In the genomic region with DNA sequence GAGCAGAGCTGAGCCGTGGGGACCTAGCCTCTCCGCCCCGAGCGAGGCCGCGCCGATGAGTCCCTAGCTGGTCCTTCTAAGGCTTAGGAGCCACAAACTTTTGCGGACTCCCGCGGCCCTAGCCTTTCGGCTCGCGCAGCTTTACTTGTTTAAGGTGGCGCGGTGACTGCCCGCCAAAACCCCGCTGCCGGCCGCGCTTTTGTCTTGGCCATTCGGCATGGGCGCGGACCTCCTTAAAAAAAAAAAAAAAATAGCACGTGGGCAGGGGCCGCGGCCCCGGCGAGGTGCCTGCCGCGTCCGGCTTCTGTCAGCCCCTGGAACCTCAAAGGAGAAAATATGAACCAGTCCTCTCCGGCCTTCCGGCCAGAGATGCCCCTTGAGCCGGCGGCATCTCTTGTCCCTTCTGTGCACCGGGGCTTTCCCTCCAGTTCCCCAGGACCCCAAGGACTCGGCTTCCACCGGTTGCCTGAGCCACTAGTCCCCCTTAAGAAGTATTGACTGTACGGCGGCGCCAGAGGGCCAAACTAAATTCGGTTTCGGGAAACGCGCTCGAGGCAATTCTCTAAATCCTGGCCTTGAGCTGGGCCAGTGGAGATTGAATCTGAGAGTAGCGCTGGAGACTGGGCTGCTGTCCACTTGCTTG, we compare ENCODE assay signal across 8 mouse cellular contexts. TPM values are rescaled to one million over a fixed set of nuclear protein-coding genes. Genes with fewer than 3 reads are reported as not detected.
DNase-seq lines count a peak whose midpoint lies in the region; ATAC-seq lines count a peak whose summit lies in the region.

No protein-coding gene starts in this region.

- H3K4me1 ChIP-seq in hindbrain, embryonic 13.5 days (replicated peaks), result peaks cover 52% of the 10 kb centered on the region

- peak overlapping the region; percentile 75 for H3K9ac ChIP-seq in hindbrain, embryonic 13.5 days

- ATAC-seq in hindbrain, embryonic 13.5 days (ENCODE audit: low FRiP score), result peak; percentile 58

- peak; percentile 91 for DNase-seq in MN1 (ENCODE audit: low spot score)
- DNase-seq in cerebellum, adult 9-10 months, result peak; percentile 92
- peak; percentile 83 to 87 for DNase-seq in frontal cortex, postnatal 14 days (ENCODE audit: low spot score in 2 of 2)
- peak; percentile 94 to 98 for DNase-seq in layer of hippocampus, postnatal 25 days (ENCODE audit: extremely low spot score in 1 of 2, low spot score in 1 of 2)
- peak; percentile 97 for DNase-seq in lung, postnatal 14 days
- peak; percentile 64 for DNase-seq in retina, adult 2 months (ENCODE audit: low read depth, low spot score)
- DNase-seq in thymus, postnatal 25 days, result peak; percentile 83

- no peaks in the 10 kb centered on the region for H3K36me3 ChIP-seq in hindbrain, embryonic 13.5 days

- peak overlapping the region; percentile 77 for H3K27ac ChIP-seq in hindbrain, embryonic 13.5 days

- peak overlapping the region; percentile 97 for H3K4me2 ChIP-seq in hindbrain, embryonic 13.5 days

- H3K9me3 ChIP-seq in hindbrain, embryonic 13.5 days, result no peaks in the 10 kb centered on the region

- peaks cover 72% of the 10 kb centered on the region for H3K27me3 ChIP-seq in hindbrain, embryonic 13.5 days

- WGBS in hindbrain, embryonic 13.5 days, result under 1% methylated on average over 47 of the region's 47 CpGs

- H3K4me3 ChIP-seq in hindbrain, embryonic 13.5 days, result peak overlapping the region; percentile 72

RNA-seq across cellular contexts. Expression of gene Satb2, which starts 5.4 kb away (rescaled TPM):
- polyA plus RNA-seq in hindbrain, embryonic 13.5 days (2015; fragmentation: Nextera tagmentation; extraction: Ambion mirVana), result 0.87 and 1.1 TPM in 2 replicates
- 10 to 100 TPM; 14.9 to 17.4 TPM for total RNA-seq in layer of hippocampus, postnatal 25 days (2021)

Comparison
In these comparisons a context has a peak if more than half of its experiments do, and no peak if none do; other contexts are left out.
1. Peak in every context shown above with its lines: DNase-seq, ATAC-seq, H3K4me3 ChIP-seq and H3K27ac ChIP-seq.